Mouse (Mus musculus) liver, embryonic 14.5 days (tissue): Measurements from ENCODE around the gene Kcnq1.

Experiments
- CTCF ChIP-seq: IDR thresholded peaks from 2 replicates; pipeline ENCODE4 v1.5.1; 2016; ENCODE audit warnings: antibody characterized with exemption, low read depth, control low read depth
- EP300 ChIP-seq: IDR thresholded peaks from 2 replicates; pipeline ENCODE4 v1.6.1; 2016; ENCODE audit warnings: antibody characterized with exemption, low read depth

DNA sequence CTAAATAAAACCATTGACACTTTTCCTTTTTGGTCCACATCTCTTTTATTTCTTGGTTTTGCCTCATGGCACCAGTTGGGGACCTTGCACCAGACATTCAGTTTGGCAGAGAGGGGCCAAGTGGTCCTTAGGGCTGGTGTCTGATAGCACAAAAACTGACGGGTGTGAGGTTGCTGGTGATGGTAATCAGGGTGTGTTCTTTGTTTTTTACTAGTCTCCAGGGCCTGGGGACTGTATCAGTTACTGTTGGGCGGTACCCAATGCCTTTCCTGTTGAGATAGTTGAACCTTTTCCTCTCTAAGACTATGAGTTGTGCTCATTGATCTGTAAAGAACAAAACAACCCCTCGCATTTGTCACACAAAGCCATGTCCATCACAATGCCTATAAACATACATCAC lies 61.1 kb downstream of the Kcnq1 start:
- TF ChIP-seq EP300 (no peak), CTCF (no peak)
